Mouse (Mus musculus) spleen, adult 12 weeks (tissue): ENCODE results near the gene Rabac1.

Experiments used
- DNase-seq: peaks from one replicate; pipeline ENCODE4 v3.0.0; 2022; ENCODE audit warnings: low spot score

Rabac1 gene

GRCm38 (mm10) chr7:24980439-24980838, 7.9 kb upstream of the Rabac1 start:
- no peak for DNase-seq

GRCm38 (mm10) chr7:24978781-24979180, 6.2 kb upstream of the Rabac1 start:
- DNase-seq, result no peak

- peak; percentile 20 for DNase-seq
Observed at GRCm38 (mm10) chr7:24974893-24975595, 2.5 kb upstream of the Rabac1 start.

GRCm38 (mm10) chr7:24973902-24974301, 1.3 kb upstream of the Rabac1 start:
- DNase-seq, result no peak

- DNase-seq, result no peak
Observed at GRCm38 (mm10) chr7:24973208-24973607, 654 bp upstream of the Rabac1 start.

GRCm38 (mm10) chr7:24971261-24971971, 1.1 kb downstream of the Rabac1 start:
- DNase-seq, result no peak

GRCm38 (mm10) chr7:24970341-24970740, 2.2 kb downstream of the Rabac1 start:
- DNase-seq, result no peak

GRCm38 (mm10) chr7:24969805-24970204, 2.7 kb downstream of the Rabac1 start:
- DNase-seq, result no peak

GRCm38 (mm10) chr7:24968463-24968862, 4.1 kb downstream of the Rabac1 start:
- DNase-seq, result no peak

GRCm38 (mm10) chr7:24967966-24968365, 4.6 kb downstream of the Rabac1 start:
- DNase-seq, result no peak

- DNase-seq, result peak; percentile 64
Observed at GRCm38 (mm10) chr7:24964897-24965535, 7.5 kb downstream of the Rabac1 start.

- DNase-seq, result no peak
Observed at GRCm38 (mm10) chr7:24964288-24964687, 8.3 kb downstream of the Rabac1 start.

GRCm38 (mm10) chr7:24955226-24955625, 17.3 kb downstream of the Rabac1 start:
- DNase-seq, result no peak

GRCm38 (mm10) chr7:24954450-24954849, 18.1 kb downstream of the Rabac1 start:
- DNase-seq, result no peak

GRCm38 (mm10) chr7:24953966-24954365, 18.6 kb downstream of the Rabac1 start:
- DNase-seq, result no peak

- DNase-seq, result peak; percentile 58
Observed at GRCm38 (mm10) chr7:24949958-24950623, 22.5 kb downstream of the Rabac1 start.

- DNase-seq, result no peak
Observed at GRCm38 (mm10) chr7:24948774-24949173, 23.8 kb downstream of the Rabac1 start.

GRCm38 (mm10) chr7:24947316-24948048, 25.1 kb downstream of the Rabac1 start:
- DNase-seq, result no peak

- no peak for DNase-seq
Observed at GRCm38 (mm10) chr7:24944257-24944950, 28.1 kb downstream of the Rabac1 start, which contains the start of gene Gm4881. Gm4881 (minus strand) TSS chr7:24944494.

GRCm38 (mm10) chr7:24943641-24944040, 28.9 kb downstream of the Rabac1 start:
- DNase-seq, result no peak

- no peak for DNase-seq
Observed at GRCm38 (mm10) chr7:24931651-24932050, 40.9 kb downstream of the Rabac1 start.
